Mouse (Mus musculus) c-Kit-positive CD71-positive TER-119-positive erythroid progenitor cells, embryonic 14.5 days (primary cell): Measurements from ENCODE around the gene Dhps.
"Not testable (repeated sequence)": the region's sequence is repeated elsewhere in the genome, so short reads cannot be mapped to it uniquely, and the experiment has no call there.

Experiments
- DNase-seq: peaks from one replicate; pipeline ENCODE4 v3.0.0-alpha.2; 2013; ENCODE audit warnings: low spot score

Dhps gene

DNA sequence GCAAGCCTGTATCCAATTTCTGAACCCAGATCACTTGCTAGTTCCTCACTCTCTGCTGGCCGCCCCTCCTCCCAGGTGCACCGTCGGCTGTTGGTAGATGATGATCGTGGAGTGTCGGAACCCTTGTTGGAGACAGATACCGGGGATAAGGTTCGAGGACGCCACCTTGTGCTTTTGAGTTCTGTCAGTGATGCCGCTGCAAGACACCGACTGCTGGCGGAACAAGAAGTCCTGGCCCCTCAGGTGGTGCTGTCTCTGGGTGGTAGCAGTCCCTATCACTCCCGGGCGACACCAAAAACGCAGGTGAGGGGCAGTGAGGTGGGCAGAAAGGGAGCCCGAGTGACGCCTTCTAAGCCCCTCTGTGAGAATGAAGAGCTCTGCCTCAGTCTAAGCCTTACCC, 24.6 kb downstream of the Dhps start:
- no peak for DNase-seq

DNA sequence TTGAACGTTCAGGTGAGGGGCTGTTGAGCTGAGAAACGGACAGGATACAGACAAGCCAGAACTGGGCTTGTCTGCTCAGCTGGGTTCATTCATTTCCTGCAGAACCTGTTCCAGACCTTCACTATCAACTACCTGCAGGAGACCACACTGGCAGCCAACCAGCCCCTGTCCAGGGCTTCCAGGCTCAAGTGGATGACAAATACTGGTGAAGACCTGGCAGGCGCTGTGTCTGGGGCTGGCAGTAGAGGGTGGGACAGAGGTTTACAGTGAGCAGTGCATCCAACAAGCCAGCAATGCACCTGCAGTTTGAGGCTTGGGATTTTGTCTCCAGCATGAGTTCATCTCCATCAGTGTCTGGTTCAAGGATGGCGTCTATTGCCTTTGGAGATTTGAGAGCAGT, 25.3 kb downstream of the Dhps start:
- no peak for DNase-seq

DNA sequence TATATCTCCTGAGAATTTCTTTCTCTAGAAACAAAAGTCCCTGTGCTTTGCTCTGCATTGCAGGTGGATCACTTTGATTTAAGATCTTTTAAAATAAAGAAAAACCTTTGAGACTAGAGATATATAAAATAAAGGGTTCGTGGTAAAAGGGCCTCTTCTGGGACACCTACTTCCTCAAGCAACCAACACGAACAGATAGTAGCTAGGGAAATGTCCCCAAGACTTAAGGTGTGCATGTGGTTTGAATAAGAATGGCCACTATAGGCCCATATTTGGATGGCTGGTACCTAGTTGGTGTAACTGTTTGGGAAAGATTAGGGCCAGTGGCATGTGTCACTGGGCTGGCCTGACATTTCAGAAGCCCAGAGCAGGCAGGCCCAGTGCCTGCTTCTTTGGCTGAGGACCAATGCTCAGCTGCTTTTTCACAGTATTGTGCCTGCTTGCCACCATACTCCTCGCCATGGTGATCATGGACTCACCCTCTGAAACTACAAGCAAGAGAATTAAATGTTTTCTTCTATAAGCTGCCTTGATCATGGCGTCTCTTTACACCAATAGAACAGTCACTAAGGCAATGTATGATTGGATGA, 28.6 kb downstream of the Dhps start:
- DNase-seq = no peak

DNA sequence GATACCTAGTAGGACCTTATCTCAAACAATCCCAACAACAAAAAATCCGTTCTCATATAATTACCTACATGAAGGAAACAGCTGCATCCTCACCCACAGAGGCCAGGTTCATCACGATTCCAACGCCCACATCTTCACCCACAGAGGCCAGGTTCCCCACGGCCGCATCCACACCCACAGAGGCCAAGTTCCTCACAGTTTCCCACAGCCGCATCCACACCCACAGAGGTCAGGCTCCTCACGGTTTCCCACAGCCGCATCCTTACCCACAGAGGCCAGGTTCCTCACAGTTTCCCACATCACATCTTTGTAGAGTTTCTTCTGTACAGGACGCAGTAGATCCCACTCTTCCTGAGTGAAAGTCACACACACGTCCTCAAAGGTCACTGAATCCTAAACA, 41.7 kb downstream of the Dhps start:
- DNase-seq = no peak

DNA sequence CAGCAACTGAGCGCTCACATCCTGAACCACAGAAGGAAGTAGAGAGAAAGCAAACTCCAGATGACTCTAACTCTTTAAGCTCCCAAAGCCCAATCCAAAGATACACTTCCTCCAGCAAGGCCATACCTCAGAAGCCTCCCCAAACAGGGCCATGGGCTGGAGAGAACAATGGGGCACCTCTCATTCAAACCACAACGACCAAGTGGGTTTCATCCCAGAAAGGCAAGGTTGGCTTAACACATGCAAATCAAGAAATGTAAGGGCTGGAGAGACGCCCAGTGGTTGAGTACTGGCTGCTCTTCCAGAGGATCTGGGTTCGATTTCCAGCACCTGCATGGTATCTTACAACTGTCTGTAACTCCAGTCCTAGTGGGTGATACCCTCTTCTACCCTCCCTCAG, 43.9 kb downstream of the Dhps start:
- DNase-seq = no peak

DNA sequence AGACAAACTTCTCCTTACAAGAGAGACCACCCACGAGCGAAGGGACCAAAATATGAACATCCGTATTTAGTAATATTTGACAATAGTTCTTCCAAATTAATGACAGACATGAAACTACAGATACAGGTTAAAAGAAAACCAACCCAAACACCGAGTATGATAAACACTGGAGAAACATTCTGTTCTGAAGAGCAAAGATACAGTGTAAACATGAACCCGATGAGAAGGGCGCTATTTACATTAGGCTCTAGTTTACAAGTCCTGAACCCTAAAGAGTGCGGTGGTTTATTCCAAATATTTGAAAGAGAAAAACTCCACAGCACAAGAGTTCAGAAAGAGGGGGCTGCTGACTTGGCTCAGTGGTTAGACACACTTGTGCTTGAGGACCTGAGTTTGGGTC, 45.4 kb downstream of the Dhps start:
- DNase-seq = no peak

DNA sequence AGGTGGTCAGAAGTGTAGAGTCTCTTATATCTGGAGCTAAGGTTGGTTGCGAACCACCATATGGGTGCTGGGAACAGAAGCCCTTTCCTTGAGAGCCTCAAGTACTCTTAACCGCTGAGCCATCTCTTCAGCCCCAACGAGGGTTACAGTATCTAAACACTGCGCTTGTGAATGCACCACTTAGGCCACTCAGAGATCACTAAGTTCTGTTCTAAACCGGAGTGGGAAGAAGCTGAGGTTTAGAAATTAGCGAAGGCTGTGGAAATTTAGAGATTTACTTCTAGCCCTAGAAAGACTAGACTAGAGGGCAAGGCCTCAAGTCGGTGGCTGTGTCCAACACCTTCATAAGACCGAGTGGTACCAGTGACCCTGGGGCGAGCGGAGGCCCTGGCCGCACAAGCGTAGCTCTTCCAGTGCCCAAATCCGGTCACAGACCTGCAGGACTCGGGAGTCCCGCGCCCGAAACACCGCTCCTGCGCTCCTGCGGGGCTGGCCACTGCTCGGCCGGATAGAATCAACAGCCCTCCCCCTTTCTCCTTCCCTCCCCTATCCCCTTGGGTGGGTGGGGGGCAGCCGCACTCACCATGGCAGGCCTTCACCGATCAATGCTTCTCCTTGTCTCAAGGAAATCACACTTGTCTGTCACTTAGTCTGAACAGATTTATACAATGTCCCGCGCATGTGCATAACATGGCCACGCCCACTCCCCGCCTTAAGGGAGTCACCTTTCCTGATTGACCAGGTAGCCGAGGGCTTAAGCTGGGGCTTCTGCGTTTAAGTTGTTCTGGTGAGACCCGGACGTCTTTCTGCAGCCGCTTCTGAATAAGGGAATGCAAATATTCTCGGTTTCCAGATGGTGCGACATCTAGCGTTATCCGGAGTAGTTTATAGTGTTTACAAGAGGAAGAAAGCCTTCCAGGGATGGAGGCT, 47.8 kb downstream of the Dhps start:
- DNase-seq = no peak

DNA sequence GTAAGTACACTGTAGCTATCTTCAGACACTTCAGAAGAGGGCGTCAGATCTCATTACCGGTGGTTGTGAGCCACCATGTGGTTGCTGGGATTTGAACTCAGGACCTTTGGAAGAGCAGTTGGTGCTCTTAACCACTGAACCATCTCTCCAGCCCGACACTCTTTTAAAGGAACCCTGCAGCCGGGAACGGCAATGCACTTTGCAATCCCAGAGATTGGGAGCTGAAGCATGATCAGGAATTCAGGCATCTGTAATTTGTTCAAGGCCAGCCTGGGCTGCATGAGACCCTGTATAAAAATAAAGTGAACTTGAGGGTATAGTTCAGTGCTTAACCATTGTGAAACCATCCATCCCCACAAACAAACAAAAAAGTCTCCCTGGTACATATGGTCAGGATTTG, 48.7 kb downstream of the Dhps start:
- DNase-seq = not testable (repeated sequence)

DNA sequence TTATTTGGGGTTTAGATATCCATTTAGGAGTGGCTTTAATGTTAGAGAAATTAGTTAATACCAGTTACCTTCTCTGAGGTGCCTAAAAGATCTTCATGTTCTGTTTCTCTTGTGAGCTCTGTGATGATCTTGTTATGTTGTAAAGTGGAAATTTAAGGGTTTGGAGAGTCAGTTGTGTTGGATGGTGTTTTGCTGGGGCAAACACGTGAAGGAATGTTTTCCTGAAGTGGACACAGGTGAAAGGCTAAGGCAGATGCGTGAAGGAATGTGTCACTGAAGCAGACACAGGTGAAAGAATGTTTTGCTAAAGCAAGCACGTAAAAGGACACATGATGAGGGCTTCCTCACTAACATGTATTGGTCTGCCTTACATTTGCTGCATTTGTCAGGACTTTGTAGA, 51.4 kb downstream of the Dhps start, which contains the start of gene Zfp791:
Gene Zfp791, minus strand, starts transcription at position 101 of the 400 bp plus-strand sequence.
- DNase-seq = no peak

DNA sequence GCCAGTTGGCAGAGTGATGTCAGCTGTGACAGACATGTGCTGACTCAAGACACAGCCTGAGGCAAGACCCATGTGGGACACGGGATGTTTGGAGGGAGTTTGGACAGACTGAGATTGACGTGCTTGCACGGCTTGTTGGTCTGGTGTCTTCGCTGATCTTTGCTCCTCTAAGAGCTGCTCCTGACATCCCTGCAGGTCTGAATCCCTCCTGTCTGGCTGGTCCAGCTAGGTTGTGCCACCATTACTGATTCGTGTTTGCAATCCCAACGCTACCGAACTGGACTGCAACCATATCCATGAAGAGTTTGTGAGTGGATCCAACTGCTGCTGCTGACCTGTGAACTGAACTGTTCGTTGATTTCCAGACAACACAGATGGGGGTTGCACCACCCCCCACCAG, 52.1 kb downstream of the Dhps start:
- no peak for DNase-seq
